Mouse (Mus musculus) adrenal gland, adult 2 months (tissue): ENCODE measurements around the gene Sardh. TPM values are rescaled to one million over a fixed set of nuclear protein-coding genes. Genes with fewer than 3 reads are reported as not detected.

Source experiments
- DNase-seq: peaks from one replicate; pipeline ENCODE4 v3.0.0; 2021
- polyA plus RNA-seq: library from polyadenylated mRNA; depleted of rRNA; stranded (reverse); fragments of >200 nt; gene quantifications from 2 replicates; pipeline ENCODE4 v1.2.3, GENCODE M21; 2012
- total RNA-seq, 2 experiments: library from RNA; stranded (reverse); gene quantifications; 2 replicates each; pipeline ENCODE4 v1.2.3; 2021

The Sardh gene
- total and polyA plus RNA-seq, 3 experiments = 8.3 to 16.8 (median 9.9) TPM

GRCm38 (mm10) chr2:27226572-27226971, 21.6 kb downstream of the Sardh start:
- DNase-seq = no peak

GRCm38 (mm10) chr2:27223012-27223421, 25.1 kb downstream of the Sardh start:
- DNase-seq = peak; percentile 38

- DNase-seq = no peak
Observed at GRCm38 (mm10) chr2:27218569-27218968, 29.6 kb downstream of the Sardh start.

- DNase-seq = no peak
Observed at GRCm38 (mm10) chr2:27218121-27218544, 30.0 kb downstream of the Sardh start.

- DNase-seq = peak; percentile 36
Observed at GRCm38 (mm10) chr2:27215537-27215936, 32.6 kb downstream of the Sardh start.

GRCm38 (mm10) chr2:27211966-27212893, 35.9 kb downstream of the Sardh start:
- peak; percentile 59 for DNase-seq

- DNase-seq = peak; percentile 35
Observed at GRCm38 (mm10) chr2:27210676-27211210, 37.4 kb downstream of the Sardh start.

GRCm38 (mm10) chr2:27210255-27210654, 37.9 kb downstream of the Sardh start:
- DNase-seq = peak; percentile 38

- DNase-seq = no peak
Observed at GRCm38 (mm10) chr2:27209816-27210215, 38.3 kb downstream of the Sardh start.

GRCm38 (mm10) chr2:27209370-27209769, 38.8 kb downstream of the Sardh start:
- DNase-seq = no peak

- DNase-seq = peak; percentile 72
Observed at GRCm38 (mm10) chr2:27207126-27207525, 41.0 kb downstream of the Sardh start.

GRCm38 (mm10) chr2:27206128-27206797, 41.9 kb downstream of the Sardh start:
- DNase-seq = peak; percentile 34

GRCm38 (mm10) chr2:27205666-27206065, 42.5 kb downstream of the Sardh start:
- DNase-seq = no peak

- DNase-seq = no peak
Observed at GRCm38 (mm10) chr2:27200586-27200985, 47.6 kb downstream of the Sardh start.

- no peak for DNase-seq
Observed at GRCm38 (mm10) chr2:27198551-27199246, 49.4 kb downstream of the Sardh start.

- DNase-seq = no peak
Observed at GRCm38 (mm10) chr2:27189994-27190393, 58.1 kb downstream of the Sardh start.

- DNase-seq = no peak
Observed at GRCm38 (mm10) chr2:27187531-27187930, 60.6 kb downstream of the Sardh start.

- DNase-seq = peak; percentile 76
Observed at GRCm38 (mm10) chr2:27183734-27184133, 64.4 kb downstream of the Sardh start.

GRCm38 (mm10) chr2:27181907-27182306, 66.2 kb downstream of the Sardh start:
- no peak for DNase-seq

GRCm38 (mm10) chr2:27179101-27179500, 69.0 kb downstream of the Sardh start:
- DNase-seq = no peak

GRCm38 (mm10) chr2:27175696-27176267, 72.4 kb downstream of the Sardh start:
- peak; percentile 35 for DNase-seq

GRCm38 (mm10) chr2:27174242-27174641, 73.9 kb downstream of the Sardh start:
- DNase-seq = no peak
